Mouse (Mus musculus): ENCODE data around the gene Aox2. TPM values are rescaled to one million over a fixed set of nuclear protein-coding genes. Genes with fewer than 3 reads are reported as not detected.

Aox2 gene
- total and polyA plus RNA-seq, 3 experiments, result 0.04 to 0.08 TPM; not detected in 1

GRCm38 (mm10) chr1:58280381-58280780 is 2.3 kb downstream of the Aox2 start:
- Histone ChIP-seq H3K36me3 (ENCODE audit: control insufficient read depth in 1 of 2, insufficient read depth in 2 of 2, low read length in 2 of 2) (no peaks in the 10 kb centered on the region), H3K9ac (ENCODE audit: control insufficient read depth, low read depth, low read length, poor library complexity, severe bottlenecking) (no peak overlapping the region), H3K4me3 (ENCODE audit: control insufficient read depth in 1 of 2, insufficient read depth in 1 of 2, low read depth in 2 of 2, low read length in 2 of 2) (no peak overlapping the region), H3K27ac (ENCODE audit: control insufficient read depth, low read depth, low read length) (no peak overlapping the region), H3K4me1 (ENCODE audit: control insufficient read depth in 1 of 2, insufficient read depth in 2 of 2, low read length in 2 of 2) (no peaks in the 10 kb centered on the region), H3K9me3 (replicated peaks; ENCODE audit: insufficient read depth, low read length) (no peaks in the 10 kb centered on the region), H3K79me2 (ENCODE audit: control insufficient read depth, insufficient read depth, low read length, poor library complexity) (no peaks in the 10 kb centered on the region), H3K27me3 (ENCODE audit: control insufficient read depth in 1 of 2, insufficient read depth in 2 of 2, low read length in 2 of 2) (peaks cover 0 to 8% of the 10 kb centered on the region in 2 experiments; a peak in 2 of 4 replicates)
- TF ChIP-seq ZC3H11A (IDR thresholded peaks at IDR 0.05; ENCODE audit: low read depth, low read length) (no peak), USF1 (IDR thresholded peaks at IDR 0.05; ENCODE audit: low read depth, low read length) (no peak), BHLHE40 (IDR thresholded peaks at IDR 0.05; ENCODE audit: borderline replicate concordance, low read depth, low read length) (no peak), MEF2A (IDR thresholded peaks at IDR 0.05; ENCODE audit: extremely low read depth, insufficient replicate concordance, low read depth, low read length, poor library complexity, severe bottlenecking) (no peak), KAT2A (conservative IDR thresholded peaks at IDR 0.05; ENCODE audit: low read depth, low read length) (no peak), POLR2AphosphoS5 (IDR thresholded peaks at IDR 0.05; ENCODE audit: borderline replicate concordance, low read depth, low read length) (no peak), CTCF (IDR thresholded peaks at IDR 0.05 in 2 of 3, conservative IDR thresholded peaks at IDR 0.05 in 1 of 3; ENCODE audit: control insufficient read depth in 1 of 3, insufficient read depth in 1 of 3, low read depth in 2 of 3, low read length in 3 of 3, poor library complexity in 1 of 3, severe bottlenecking in 1 of 3) (no peak), ZKSCAN1 (IDR thresholded peaks at IDR 0.05; ENCODE audit: low read depth, low read length) (no peak), NELFE (IDR thresholded peaks at IDR 0.05; ENCODE audit: low read depth, low read length) (no peak), TBP (IDR thresholded peaks at IDR 0.05; ENCODE audit: low read depth, low read length) (no peak), ZNF384 (IDR thresholded peaks at IDR 0.05; ENCODE audit: low read depth, low read length) (no peak), MYB (IDR thresholded peaks at IDR 0.05; ENCODE audit: low read depth, low read length) (no peak), POLR2AphosphoS2 (IDR thresholded peaks at IDR 0.05; ENCODE audit: low read length) (no peak)
- DNase-seq (ENCODE audit: low read depth, low spot score), result no peak

- H3K9me3 ChIP-seq (replicated peaks; ENCODE audit: insufficient read depth, low read length), result no peaks in the 10 kb centered on the region
- H3K4me1 ChIP-seq (ENCODE audit: control insufficient read depth in 1 of 2, insufficient read depth in 2 of 2, low read length in 2 of 2), result no peaks in the 10 kb centered on the region
- TF ChIP-seq MAFK (IDR thresholded peaks at IDR 0.05; ENCODE audit: borderline replicate concordance, low read depth, low read length) (peak; percentile 55; the same call in 1 of the 2 replicates), MEF2A (IDR thresholded peaks at IDR 0.05; ENCODE audit: extremely low read depth, insufficient replicate concordance, low read depth, low read length, poor library complexity, severe bottlenecking) (no peak)
- H3K9ac ChIP-seq (ENCODE audit: control insufficient read depth, low read depth, low read length, poor library complexity, severe bottlenecking), result no peak overlapping the region
- H3K36me3 ChIP-seq (ENCODE audit: control insufficient read depth in 1 of 2, insufficient read depth in 2 of 2, low read length in 2 of 2), result no peaks in the 10 kb centered on the region
- DNase-seq (ENCODE audit: low read depth, low spot score), result no peak
- H3K27me3 ChIP-seq (ENCODE audit: control insufficient read depth in 1 of 2, insufficient read depth in 2 of 2, low read length in 2 of 2), result peaks cover 0 to 8% of the 10 kb centered on the region in 2 experiments; a peak in 2 of 4 replicates
- no peaks in the 10 kb centered on the region for H3K79me2 ChIP-seq (ENCODE audit: control insufficient read depth, insufficient read depth, low read length, poor library complexity)
- no peak overlapping the region for H3K4me3 ChIP-seq (ENCODE audit: control insufficient read depth in 1 of 2, insufficient read depth in 1 of 2, low read depth in 2 of 2, low read length in 2 of 2)
- H3K27ac ChIP-seq (ENCODE audit: control insufficient read depth, low read depth, low read length), result no peak overlapping the region
Measured at GRCm38 (mm10) chr1:58280939-58281624, 3.0 kb downstream of the Aox2 start.

Data from MEL (cell line).